Mouse (Mus musculus) myocyte (in vitro differentiated cells): ENCODE results near the gene Mettl17.

Experiments used
- E2F4 ChIP-seq: IDR thresholded peaks from one replicate; pipeline ENCODE4 v1.6.1; 2011; ENCODE audit warnings: mild to moderate bottlenecking, control low read depth, moderate library complexity; ENCODE audit not compliant: insufficient read depth
- MAX ChIP-seq: IDR thresholded peaks from one replicate; pipeline ENCODE4 v1.6.1; 2011; ENCODE audit warnings: low read depth, mild to moderate bottlenecking, control low read depth
- POLR2A ChIP-seq: IDR thresholded peaks from one replicate; pipeline ENCODE4 v1.6.1; 2011; ENCODE audit warnings: low read depth, mild to moderate bottlenecking, control low read depth, moderate library complexity; ENCODE audit not compliant: insufficient read length
- REST ChIP-seq: IDR thresholded peaks from one replicate; pipeline ENCODE4 v1.6.1; 2011; ENCODE audit warnings: mild to moderate bottlenecking, control low read depth, moderate library complexity; ENCODE audit not compliant: insufficient read depth, insufficient read length
- SRF ChIP-seq: IDR thresholded peaks from one replicate; pipeline ENCODE4 v1.6.1; 2011; ENCODE audit warnings: low read depth; ENCODE audit not compliant: control insufficient read depth, insufficient read length
- TCF12 ChIP-seq: IDR thresholded peaks from one replicate; pipeline ENCODE4 v1.6.1; 2011; ENCODE audit warnings: mild to moderate bottlenecking, control low read depth; ENCODE audit not compliant: poor library complexity, insufficient read depth, severe bottlenecking

GRCm38 (mm10) chr14:51896539-51897170, 12.0 kb downstream of the Mettl17 start:
- TF ChIP-seq E2F4 (no peak), REST (no peak), POLR2A (no peak), TCF12 (no peak), MAX (no peak), SRF (no peak)
